Mouse (Mus musculus): ENCODE data around the gene Olfr130. TPM values are rescaled to one million over a fixed set of nuclear protein-coding genes. Genes with fewer than 3 reads are reported as not detected.

Olfr130 gene
- total RNA-seq (2021), result not detected
- polyA plus RNA-seq (2012; rRNA removed), result not detected in 2 replicates
- long read RNA-seq, result 0 reads

DNA sequence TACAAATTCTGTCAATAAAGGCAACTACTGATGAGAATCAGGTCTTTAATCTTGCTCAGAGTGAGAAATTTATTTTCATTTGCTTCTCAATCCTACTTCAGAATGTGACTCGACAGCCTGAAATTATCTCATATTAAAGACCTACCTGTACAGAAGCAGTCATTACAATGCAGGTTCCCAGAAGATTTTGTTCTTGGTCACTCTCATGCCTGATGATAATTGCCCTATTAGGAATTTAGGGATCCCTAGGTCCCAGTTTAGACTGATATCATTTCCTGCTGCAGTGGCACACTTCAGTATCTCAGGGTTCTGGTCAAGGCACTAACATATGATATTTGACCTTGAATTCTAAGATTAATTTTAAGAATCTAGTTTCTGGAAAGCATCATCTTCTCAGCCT, at the start of gene Olfr130:
Gene Olfr130, plus strand, starts transcription at position 301 of the 400 bp plus-strand sequence.
- DNase-seq, result no peak

DNA sequence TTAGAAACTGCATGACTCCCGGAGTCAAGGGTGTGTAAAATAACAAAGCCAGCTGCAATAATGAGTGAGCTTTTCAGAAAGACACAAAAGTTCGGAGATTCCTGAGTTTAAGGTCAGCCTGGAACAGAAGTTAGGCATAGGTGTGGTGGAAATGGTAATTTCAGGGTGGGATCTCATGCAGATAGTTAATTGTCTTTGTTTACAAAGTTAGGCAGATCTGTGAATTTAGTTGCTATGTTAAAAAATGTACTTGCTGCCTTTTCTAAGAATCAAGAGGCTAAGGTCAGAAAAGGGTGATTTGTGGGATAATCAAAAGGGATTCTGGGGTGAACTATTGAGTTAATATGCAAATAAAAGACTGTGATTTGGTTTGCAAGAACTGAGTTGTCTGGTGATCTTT, 47.4 kb upstream of the Olfr130 start:
- DNase-seq, result no peak

DNA sequence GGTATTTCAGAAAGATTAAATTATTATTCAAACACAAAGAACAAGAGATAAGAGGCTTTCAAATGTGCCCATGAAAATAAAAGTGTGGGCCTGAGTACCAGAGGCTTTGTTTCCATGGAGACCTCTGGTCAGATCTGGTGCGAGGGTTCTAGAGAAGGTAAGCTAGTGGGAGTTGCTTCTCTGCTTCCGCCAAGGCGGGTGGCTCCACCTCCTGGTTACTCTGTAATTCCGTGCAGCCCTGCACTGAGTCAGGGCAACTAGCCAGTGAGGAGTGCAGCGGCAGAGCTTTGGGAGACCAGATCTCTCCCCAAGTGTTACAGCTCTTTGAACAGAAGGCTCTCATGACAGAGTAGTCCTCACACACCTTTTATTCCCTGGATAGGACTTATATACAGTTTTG, 37.4 kb upstream of the Olfr130 start:
- DNase-seq, result no peak

DNA sequence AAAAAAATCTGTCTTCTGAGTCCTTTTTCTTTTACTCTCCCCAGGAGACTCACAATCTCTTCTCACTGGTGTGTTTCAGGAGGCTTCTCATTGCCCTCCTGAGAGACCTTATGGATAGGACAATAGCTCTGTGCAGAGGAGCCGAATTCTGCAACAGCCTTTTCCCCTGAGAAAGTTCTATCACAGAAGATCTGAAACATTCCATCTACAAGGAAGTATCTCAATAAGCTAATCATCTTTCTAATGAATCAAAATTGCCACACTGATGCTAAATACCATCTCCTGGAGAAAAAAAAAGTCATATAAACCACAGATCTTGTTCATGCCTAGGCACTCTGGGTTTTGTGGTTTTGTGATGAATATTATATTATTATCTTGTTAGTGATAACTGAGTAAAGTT, 3.7 kb upstream of the Olfr130 start, which contains the start of gene Olfr129:
Gene Olfr129, minus strand, starts transcription at position 101 of the 400 bp plus-strand sequence.
- no peak for DNase-seq

DNA sequence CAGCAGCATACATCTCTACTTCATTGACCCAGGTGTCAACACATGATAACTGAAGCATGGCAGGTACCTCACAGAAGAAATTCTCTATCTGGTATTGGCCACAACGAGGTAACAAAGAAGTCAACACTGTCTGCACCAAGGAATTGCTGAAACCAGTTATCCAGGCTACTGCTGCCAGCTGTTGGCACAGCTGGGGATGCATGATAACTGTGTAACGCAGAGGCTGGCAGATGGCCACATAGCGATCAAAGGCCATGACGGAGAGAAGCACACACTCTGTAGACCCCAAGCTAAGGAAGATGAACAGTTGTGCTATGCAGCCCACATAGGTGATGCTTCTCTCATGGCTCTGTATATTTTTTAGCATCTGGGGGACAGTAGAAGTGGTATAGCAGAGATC, 18.6 kb downstream of the Olfr130 start:
- no peak for DNase-seq

DNA sequence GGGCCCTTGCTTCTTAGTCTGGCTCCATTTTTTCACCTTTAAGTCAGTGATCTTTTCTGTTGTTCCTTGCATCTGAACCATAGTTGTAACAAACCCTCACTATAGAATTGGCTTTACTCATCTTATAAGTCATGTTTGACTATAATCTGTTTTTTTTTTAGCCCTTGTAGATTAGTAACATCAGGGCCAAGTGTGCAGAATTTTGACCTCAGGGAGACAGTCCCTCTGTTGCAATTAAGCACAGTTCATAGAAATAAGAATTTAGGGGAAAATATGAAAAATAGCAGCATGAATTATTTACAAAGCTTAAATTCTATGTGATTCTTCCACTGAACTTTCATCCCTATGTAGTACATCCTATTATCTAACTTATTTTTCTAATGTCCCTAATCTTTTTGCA, 24.9 kb downstream of the Olfr130 start, which contains the start of gene Olfr131:
Gene Olfr131, minus strand, starts transcription at position 101 of the 400 bp plus-strand sequence.
- no peak for DNase-seq

Other genes with a start within 250 kb of the Olfr130 start
- gene Olfr125, start 231.0 kb upstream of the Olfr130 start, total RNA-seq (2021), result not detected
- gene Olfr125, start 231.0 kb upstream of the Olfr130 start, polyA plus RNA-seq (2012; rRNA removed), result not detected in 2 replicates
- gene Olfr126, start 216.4 kb upstream of the Olfr130 start, total RNA-seq (2021), result not detected
- not detected in 2 replicates for gene Olfr126, start 216.4 kb upstream of the Olfr130 start, polyA plus RNA-seq (2012; rRNA removed)
- gene Olfr127, start 163.5 kb upstream of the Olfr130 start, total RNA-seq (2021), result not detected
- not detected in 2 replicates for gene Olfr127, start 163.5 kb upstream of the Olfr130 start, polyA plus RNA-seq (2012; rRNA removed)
- not detected for gene Olfr128, start 143.4 kb upstream of the Olfr130 start, total RNA-seq (2021)
- not detected in 2 replicates for gene Olfr128, start 143.4 kb upstream of the Olfr130 start, polyA plus RNA-seq (2012; rRNA removed)
- not detected for gene Olfr761, start 110.8 kb upstream of the Olfr130 start, total RNA-seq (2021)
- gene Olfr761, start 110.8 kb upstream of the Olfr130 start, polyA plus RNA-seq (2012; rRNA removed), result not detected in 2 replicates
- gene Olfr129, start 3.8 kb upstream of the Olfr130 start, total RNA-seq (2021), result not detected
- not detected in 2 replicates for gene Olfr129, start 3.8 kb upstream of the Olfr130 start, polyA plus RNA-seq (2012; rRNA removed)
- gene Olfr131, start 24.8 kb downstream of the Olfr130 start, total RNA-seq (2021), result not detected
- not detected in 2 replicates for gene Olfr131, start 24.8 kb downstream of the Olfr130 start, polyA plus RNA-seq (2012; rRNA removed)
- gene Olfr132, start 70.6 kb downstream of the Olfr130 start, total RNA-seq (2021), result not detected
- not detected in 2 replicates for gene Olfr132, start 70.6 kb downstream of the Olfr130 start, polyA plus RNA-seq (2012; rRNA removed)
- gene Olfr133, start 81.4 kb downstream of the Olfr130 start, total RNA-seq (2021), result not detected
- gene Olfr133, start 81.4 kb downstream of the Olfr130 start, polyA plus RNA-seq (2012; rRNA removed), result not detected in 2 replicates
- gene Olfr134, start 107.5 kb downstream of the Olfr130 start, total RNA-seq (2021), result not detected
- not detected in 2 replicates for gene Olfr134, start 107.5 kb downstream of the Olfr130 start, polyA plus RNA-seq (2012; rRNA removed)
- gene Olfr135, start 140.4 kb downstream of the Olfr130 start, total RNA-seq (2021), result not detected
- not detected in 2 replicates for gene Olfr135, start 140.4 kb downstream of the Olfr130 start, polyA plus RNA-seq (2012; rRNA removed)
- gene Olfr138, start 197.1 kb downstream of the Olfr130 start, total RNA-seq (2021), result not detected
- gene Olfr138, start 197.1 kb downstream of the Olfr130 start, polyA plus RNA-seq (2012; rRNA removed), result not detected in 2 replicates
- gene Olfr137, start 243.6 kb downstream of the Olfr130 start, total RNA-seq (2021), result not detected
- gene Olfr137, start 243.6 kb downstream of the Olfr130 start, polyA plus RNA-seq (2012; rRNA removed), result not detected in 2 replicates

Data from adrenal gland, adult 2 months (tissue).